Mouse (Mus musculus): ENCODE measurements around the gene Ncoa7.

Gene Ncoa7

GRCm38 (mm10) chr10:30745238-30745974 is 57.7 kb downstream of the Ncoa7 start:
- no peak for DNase-seq (ENCODE audit: low spot score)

GRCm38 (mm10) chr10:30743275-30743674 is 59.9 kb downstream of the Ncoa7 start:
- DNase-seq (ENCODE audit: low spot score): no peak

- DNase-seq (ENCODE audit: low spot score): no peak
Measured at GRCm38 (mm10) chr10:30738403-30738802, 64.7 kb downstream of the Ncoa7 start.

- DNase-seq (ENCODE audit: low spot score): no peak
Measured at GRCm38 (mm10) chr10:30737323-30737722, 65.8 kb downstream of the Ncoa7 start.

- peak; percentile 57 for DNase-seq (ENCODE audit: low spot score)
Measured at GRCm38 (mm10) chr10:30733148-30733785, 69.9 kb downstream of the Ncoa7 start.

- DNase-seq (ENCODE audit: low spot score): peak; percentile 52
Measured at GRCm38 (mm10) chr10:30731321-30731914, 71.7 kb downstream of the Ncoa7 start.

GRCm38 (mm10) chr10:30730791-30731190 is 72.3 kb downstream of the Ncoa7 start:
- DNase-seq (ENCODE audit: low spot score): no peak

- no peak for DNase-seq (ENCODE audit: low spot score)
Measured at GRCm38 (mm10) chr10:30729157-30730096, 73.7 kb downstream of the Ncoa7 start.

GRCm38 (mm10) chr10:30723014-30723413 is 80.1 kb downstream of the Ncoa7 start:
- DNase-seq (ENCODE audit: low spot score): no peak

- no peak for DNase-seq (ENCODE audit: low spot score)
Measured at GRCm38 (mm10) chr10:30720556-30720955, 82.6 kb downstream of the Ncoa7 start.

- no peak for DNase-seq (ENCODE audit: low spot score)
Measured at GRCm38 (mm10) chr10:30719947-30720346, 83.2 kb downstream of the Ncoa7 start.

GRCm38 (mm10) chr10:30718703-30719340 is 84.3 kb downstream of the Ncoa7 start:
- DNase-seq (ENCODE audit: low spot score): peak; percentile 76

GRCm38 (mm10) chr10:30716171-30716570 is 87.0 kb downstream of the Ncoa7 start:
- no peak for DNase-seq (ENCODE audit: low spot score)

- DNase-seq (ENCODE audit: low spot score): no peak
Measured at GRCm38 (mm10) chr10:30712540-30712939, 90.6 kb downstream of the Ncoa7 start.

GRCm38 (mm10) chr10:30709846-30710403 is 93.2 kb downstream of the Ncoa7 start:
- no peak for DNase-seq (ENCODE audit: low spot score)

GRCm38 (mm10) chr10:30708039-30708438 is 95.1 kb downstream of the Ncoa7 start:
- no peak for DNase-seq (ENCODE audit: low spot score)

- DNase-seq (ENCODE audit: low spot score): no peak
Measured at GRCm38 (mm10) chr10:30702663-30703062, 100.5 kb downstream of the Ncoa7 start.

GRCm38 (mm10) chr10:30686862-30687261 is 116.3 kb downstream of the Ncoa7 start:
- DNase-seq (ENCODE audit: low spot score): no peak

GRCm38 (mm10) chr10:30683449-30683848 is 119.7 kb downstream of the Ncoa7 start:
- peak; percentile 8 for DNase-seq (ENCODE audit: low spot score)

- no peak for DNase-seq (ENCODE audit: low spot score)
Measured at GRCm38 (mm10) chr10:30679756-30680155, 123.4 kb downstream of the Ncoa7 start.

GRCm38 (mm10) chr10:30678051-30678450 is 125.1 kb downstream of the Ncoa7 start:
- peak; percentile 10 for DNase-seq (ENCODE audit: low spot score)

Measured in adipocyte (in vitro differentiated cells).